Mouse (Mus musculus) spleen, postnatal 10 days (tissue): ENCODE results near the gene Aox1.

ENCODE experiments used
- DNase-seq, 2 experiments: peaks; one replicate each; pipeline ENCODE4 v3.0.0; 2021 to 2022; ENCODE audit warnings: low spot score in 2 of 2

Gene Aox1

DNA sequence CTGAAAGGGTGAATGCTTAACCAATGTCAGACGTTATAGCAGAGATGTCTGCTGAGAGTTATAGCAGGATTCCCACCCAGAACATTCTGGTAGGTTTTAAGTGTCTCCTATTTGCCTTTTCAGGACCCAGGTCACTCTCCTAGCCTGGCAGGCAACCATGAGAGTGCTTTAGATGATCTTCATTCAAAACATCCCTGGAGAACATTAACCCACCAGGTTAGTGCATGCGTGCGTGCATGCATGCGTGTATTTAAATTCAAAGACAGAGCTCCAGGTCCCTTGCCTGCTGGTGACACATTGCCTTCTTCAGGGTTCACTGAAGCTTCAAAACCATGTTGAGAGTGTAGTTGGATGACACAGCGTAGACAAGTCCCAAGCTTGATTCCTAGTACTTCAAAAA is 35.4 kb downstream of the Aox1 start:
- DNase-seq = no peak

- no peak for DNase-seq
Observed at GRCm38 (mm10) chr1:58065606-58066005, 35.9 kb downstream of the Aox1 start.

- DNase-seq = no peak
Observed at GRCm38 (mm10) chr1:58069181-58069580, 39.5 kb downstream of the Aox1 start.

- no peak for DNase-seq
Observed at GRCm38 (mm10) chr1:58070091-58070490, 40.4 kb downstream of the Aox1 start.

- DNase-seq = no peak
Observed at GRCm38 (mm10) chr1:58071006-58071405, 41.3 kb downstream of the Aox1 start.

GRCm38 (mm10) chr1:58071509-58071908 is 41.8 kb downstream of the Aox1 start:
- DNase-seq = no peak

- no peak for DNase-seq
Observed at GRCm38 (mm10) chr1:58072416-58072815, 42.7 kb downstream of the Aox1 start.

- DNase-seq = no peak
Observed at GRCm38 (mm10) chr1:58072991-58073730, 43.4 kb downstream of the Aox1 start.

- no peak for DNase-seq
Observed at GRCm38 (mm10) chr1:58074266-58074665, 44.5 kb downstream of the Aox1 start.

GRCm38 (mm10) chr1:58077882-58078281 is 48.2 kb downstream of the Aox1 start:
- DNase-seq = no peak

DNA sequence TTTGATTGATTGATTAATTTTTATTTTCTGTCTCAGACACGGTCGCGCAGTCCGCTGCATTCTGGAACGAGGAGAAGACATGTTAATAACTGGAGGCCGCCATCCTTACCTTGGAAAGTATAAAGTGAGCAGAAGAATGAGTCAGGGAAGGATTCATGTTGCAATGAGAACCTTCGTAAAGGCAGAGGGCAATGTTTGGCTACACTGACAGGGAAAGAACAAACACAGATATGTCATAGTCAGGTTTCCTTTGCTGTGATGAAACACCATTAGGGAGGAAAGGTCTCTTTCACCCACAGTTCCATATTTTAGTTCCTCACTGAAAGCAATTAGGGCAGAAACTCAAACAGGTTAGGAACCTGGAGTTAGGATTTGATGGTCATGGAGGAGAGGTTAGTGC is 48.7 kb downstream of the Aox1 start:
- DNase-seq = no peak

DNA sequence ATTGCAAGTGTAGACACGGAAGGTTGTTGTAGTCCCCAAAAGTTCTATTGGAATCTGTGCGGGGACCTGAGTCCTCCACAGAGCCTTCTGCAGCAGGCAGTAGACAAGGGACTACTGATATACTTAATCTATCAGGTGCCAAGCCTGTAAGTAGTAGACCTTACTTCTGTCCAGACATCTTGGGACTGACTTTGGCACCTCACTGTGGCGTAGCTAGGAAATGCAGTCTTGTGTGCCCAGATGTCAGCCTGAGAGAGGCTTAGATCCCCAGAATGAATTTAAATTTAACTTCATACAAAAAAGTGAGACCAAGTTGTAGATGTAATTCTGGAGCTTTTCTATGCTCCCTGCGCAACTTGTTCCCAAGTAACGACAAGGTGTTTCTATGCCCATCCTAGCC is 50.0 kb downstream of the Aox1 start:
- no peak for DNase-seq

DNA sequence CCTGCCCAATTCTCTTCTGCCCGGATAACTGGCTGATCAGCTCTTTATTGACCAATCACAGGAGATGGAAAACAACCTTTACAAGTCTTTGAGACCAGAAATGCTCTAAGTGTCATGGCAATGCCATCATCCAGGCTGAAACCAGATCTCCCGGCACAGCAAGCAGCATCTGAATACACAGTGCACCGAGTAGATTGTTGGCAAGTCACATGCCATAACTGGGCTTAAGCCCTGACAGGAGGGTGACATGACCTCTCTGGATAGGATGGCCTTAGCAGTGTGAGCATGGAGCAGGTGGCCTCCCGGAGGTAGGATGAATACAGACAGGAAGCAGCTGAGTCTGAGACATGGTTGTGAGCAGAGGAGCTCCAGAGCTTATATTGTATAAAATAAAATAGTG is 50.7 kb downstream of the Aox1 start:
- no peak for DNase-seq

GRCm38 (mm10) chr1:58081356-58081755 is 51.6 kb downstream of the Aox1 start:
- DNase-seq = no peak

DNA sequence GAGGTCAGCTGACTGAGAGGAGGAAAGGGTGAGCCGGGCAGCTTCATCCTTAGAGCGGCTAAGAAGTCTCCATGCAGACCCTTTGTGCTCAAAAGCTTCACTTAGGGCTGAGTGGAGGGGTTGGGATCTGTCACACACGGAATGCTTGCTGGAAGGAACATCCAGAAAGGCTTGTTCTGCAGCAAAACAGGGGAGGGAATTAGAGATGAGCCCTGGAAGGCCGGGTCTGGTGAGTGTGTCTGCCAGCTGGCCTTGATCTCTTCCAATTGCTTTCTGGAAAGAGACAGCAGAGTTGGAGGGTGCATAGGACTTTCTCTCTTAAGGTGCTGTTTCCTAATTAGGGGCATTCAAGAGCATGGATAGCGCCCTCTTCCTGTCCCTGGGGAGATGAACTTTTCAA is 59.6 kb downstream of the Aox1 start:
- DNase-seq = no peak

DNA sequence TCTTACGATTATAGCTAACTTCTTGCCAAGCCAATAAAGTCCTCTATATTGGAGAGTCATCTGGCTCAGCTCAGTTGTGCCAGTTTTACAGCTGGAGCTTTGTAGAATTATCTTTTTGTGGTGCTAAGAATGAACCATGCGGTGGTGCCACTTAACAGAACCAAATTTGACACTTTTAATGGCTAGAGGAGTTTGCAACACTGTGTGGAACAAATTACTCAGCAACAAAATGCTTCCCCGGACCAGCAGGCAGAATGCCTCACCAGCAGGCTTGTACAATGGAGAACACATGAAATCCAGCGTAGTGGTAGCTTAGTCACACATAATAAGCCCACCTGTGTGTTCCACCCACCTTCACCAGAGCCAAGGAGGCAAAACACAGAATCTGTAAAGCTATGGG is 60.5 kb downstream of the Aox1 start:
- no peak for DNase-seq

- DNase-seq = no peak
Observed at GRCm38 (mm10) chr1:58091213-58091612, 61.5 kb downstream of the Aox1 start.

- DNase-seq = no peak
Observed at GRCm38 (mm10) chr1:58091992-58092560, 62.3 kb downstream of the Aox1 start.

- DNase-seq = no peak
Observed at GRCm38 (mm10) chr1:58097338-58097737, 67.6 kb downstream of the Aox1 start.

- DNase-seq = no peak
Observed at GRCm38 (mm10) chr1:58099119-58099518, 69.4 kb downstream of the Aox1 start.

GRCm38 (mm10) chr1:58101531-58102146 is 71.9 kb downstream of the Aox1 start:
- DNase-seq = no peak

DNA sequence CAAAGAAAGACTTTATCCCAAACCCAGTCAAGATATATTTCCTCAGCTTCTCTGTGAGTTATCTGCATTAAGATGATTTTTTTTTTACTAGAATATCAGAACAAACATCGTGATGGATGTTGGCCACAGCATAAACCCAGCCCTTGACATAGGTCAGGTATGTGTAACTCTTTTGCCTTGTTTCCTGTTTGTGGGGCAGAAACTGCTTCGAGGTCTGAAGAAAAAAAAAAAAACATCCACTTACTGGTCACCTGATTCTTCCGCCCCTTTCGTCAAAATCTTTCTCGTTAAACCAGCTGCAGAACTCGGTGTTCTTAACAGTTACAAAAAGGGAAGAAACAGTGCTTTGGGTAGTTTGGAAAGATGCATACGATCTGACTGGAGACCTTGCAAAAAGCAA is 72.8 kb downstream of the Aox1 start:
- no peak for DNase-seq

GRCm38 (mm10) chr1:58105685-58106084 is 76.0 kb downstream of the Aox1 start:
- no peak for DNase-seq
